Mouse (Mus musculus): Measurements from ENCODE around the gene Elp4.
A peak's percentile ranks its signal among the peaks of the same experiment; 100 is the strongest.

Gene Elp4

GRCm38 (mm10) chr2:105804506-105804905 is 99.9 kb downstream of the Elp4 start:
- peak; percentile 4 to 51 for DNase-seq

- DNase-seq: no peak
Observed at GRCm38 (mm10) chr2:105803427-105803826, 100.9 kb downstream of the Elp4 start.

GRCm38 (mm10) chr2:105802902-105803301 is 101.5 kb downstream of the Elp4 start:
- no peak for DNase-seq

GRCm38 (mm10) chr2:105801536-105801935 is 102.8 kb downstream of the Elp4 start:
- no peak for DNase-seq

- DNase-seq: peak; percentile 44 to 57
Observed at GRCm38 (mm10) chr2:105800694-105801093, 103.7 kb downstream of the Elp4 start.

- DNase-seq: peak; percentile 41 to 51
Observed at GRCm38 (mm10) chr2:105799840-105800239, 104.5 kb downstream of the Elp4 start.

GRCm38 (mm10) chr2:105797842-105798241 is 106.5 kb downstream of the Elp4 start:
- DNase-seq: peak in 1 of 2 experiments; percentile 25

- no peak for DNase-seq
Observed at GRCm38 (mm10) chr2:105796101-105796500, 108.3 kb downstream of the Elp4 start.

- no peak for DNase-seq
Observed at GRCm38 (mm10) chr2:105792339-105793120, 111.8 kb downstream of the Elp4 start.

GRCm38 (mm10) chr2:105789936-105790335 is 114.4 kb downstream of the Elp4 start:
- no peak for DNase-seq

- no peak for DNase-seq
Observed at GRCm38 (mm10) chr2:105787726-105788125, 116.6 kb downstream of the Elp4 start.

- no peak for DNase-seq
Observed at GRCm38 (mm10) chr2:105786986-105787385, 117.4 kb downstream of the Elp4 start.

GRCm38 (mm10) chr2:105782885-105783284 is 121.5 kb downstream of the Elp4 start:
- no peak for DNase-seq

- DNase-seq: no peak
Observed at GRCm38 (mm10) chr2:105780739-105781138, 123.6 kb downstream of the Elp4 start.

GRCm38 (mm10) chr2:105779320-105779891 is 125.0 kb downstream of the Elp4 start:
- DNase-seq: no peak

GRCm38 (mm10) chr2:105771314-105771713 is 133.1 kb downstream of the Elp4 start:
- DNase-seq: no peak

- DNase-seq: no peak
Observed at GRCm38 (mm10) chr2:105769747-105770328, 134.5 kb downstream of the Elp4 start.

- no peak for DNase-seq
Observed at GRCm38 (mm10) chr2:105753512-105753911, 150.9 kb downstream of the Elp4 start.

- DNase-seq: peak in 1 of 2 experiments; percentile 20
Observed at GRCm38 (mm10) chr2:105749111-105749510, 155.3 kb downstream of the Elp4 start.

GRCm38 (mm10) chr2:105746896-105747295 is 157.5 kb downstream of the Elp4 start:
- DNase-seq: no peak

GRCm38 (mm10) chr2:105736166-105736565 is 168.2 kb downstream of the Elp4 start:
- no peak for DNase-seq

- no peak for DNase-seq
Observed at GRCm38 (mm10) chr2:105730704-105731103, 173.7 kb downstream of the Elp4 start.

- no peak for DNase-seq
Observed at GRCm38 (mm10) chr2:105726657-105727056, 177.7 kb downstream of the Elp4 start.
